ENCODE assay signal across 8 mouse cellular contexts in genomic region chr5:137029643-137030415, GRCm38 (mm10). TPM values are rescaled to one million over a fixed set of nuclear protein-coding genes. Genes with fewer than 3 reads are reported as not detected.
A peak's percentile ranks its signal among the peaks of the same experiment; 100 is the strongest.
DNase-seq lines count a peak whose midpoint lies in the region; ATAC-seq and TF ChIP-seq lines count a peak whose summit lies in the region.

No protein-coding gene starts in this region.

- H3K27ac ChIP-seq in hindbrain, embryonic 11.5 days (ENCODE audit: low read depth, low read length), result no peak overlapping the region
- H3K27ac ChIP-seq in lung, embryonic 16.5 days (ENCODE audit: low read length), result no peak overlapping the region
- no peak overlapping the region for H3K27ac ChIP-seq in thymus, adult 2 months (ENCODE audit: control insufficient read depth, insufficient read depth, low read length)

- no peak overlapping the region for H3K9ac ChIP-seq in hindbrain, embryonic 11.5 days (ENCODE audit: low read depth, low read length)
- no peak overlapping the region for H3K9ac ChIP-seq in lung, embryonic 16.5 days (ENCODE audit: low read length)

- no peaks in the 10 kb centered on the region for H3K9me3 ChIP-seq in hindbrain, embryonic 11.5 days (ENCODE audit: control insufficient read depth, low read length)
- H3K9me3 ChIP-seq in lung, embryonic 16.5 days (ENCODE audit: control insufficient read depth, low read length), result no peaks in the 10 kb centered on the region

- peak; percentile 81 for ATAC-seq in hindbrain, embryonic 11.5 days (ENCODE audit: low FRiP score)
- ATAC-seq in lung, embryonic 16.5 days (ENCODE audit: low read depth), result peak; percentile 63

- under 1% methylated on average over 52 of the region's 52 CpGs for WGBS in hindbrain, embryonic 11.5 days
- under 1% methylated on average over 52 of the region's 52 CpGs for WGBS in lung, embryonic 16.5 days
- 2% methylated on average over 52 of the region's 52 CpGs for WGBS in thymus, adult 2 months

- H3K4me3 ChIP-seq in hindbrain, embryonic 11.5 days (ENCODE audit: low read depth, low read length), result peak overlapping the region; percentile 29
- peak overlapping the region; percentile 41 for H3K4me3 ChIP-seq in lung, embryonic 16.5 days (ENCODE audit: low read length)
- no peak overlapping the region for H3K4me3 ChIP-seq in thymus, adult 2 months (ENCODE audit: control insufficient read depth, insufficient read depth, low read length)

- peak overlapping the region; percentile 46 for H3K4me2 ChIP-seq in hindbrain, embryonic 11.5 days (replicated peaks; ENCODE audit: low read depth, low read length)
- H3K4me2 ChIP-seq in lung, embryonic 16.5 days (ENCODE audit: low read depth, low read length), result peak overlapping the region; percentile 71

- peak; percentile 99 for DNase-seq in NIH3T3 (ENCODE audit: low read depth)
- DNase-seq in cerebellum, adult 9-11 months, result peak; percentile 93
- peak; percentile 91 to 98 for DNase-seq in frontal cortex, adult 2 months (ENCODE audit: extremely low spot score in 1 of 2, low spot score in 1 of 2)
- peak; percentile 99 for DNase-seq in hindbrain, embryonic 11.5 days (ENCODE audit: low spot score)
- peak; percentile 95 for DNase-seq in layer of hippocampus, adult 9-11 months
- peak; percentile 83 for DNase-seq in ovary, adult 18-20 months (ENCODE audit: low spot score)
- DNase-seq in thymus, adult 2 months, result peak; percentile 90

- TF ChIP-seq CTCF in thymus, adult 2 months (IDR thresholded peaks at IDR 0.05; ENCODE audit: borderline replicate concordance, control insufficient read depth, extremely low read depth, insufficient read depth, low read length, poor library complexity), result no peak; the same call in 1 of the 2 replicates

- H3K27me3 ChIP-seq in hindbrain, embryonic 11.5 days (ENCODE audit: control insufficient read depth, insufficient read depth, low read length), result peaks cover 68% of the 10 kb centered on the region
- peaks cover 71% of the 10 kb centered on the region for H3K27me3 ChIP-seq in lung, embryonic 16.5 days (ENCODE audit: control insufficient read depth, insufficient read depth, low read depth, low read length)
- peaks cover 23% of the 10 kb centered on the region for H3K27me3 ChIP-seq in thymus, adult 2 months (ENCODE audit: control insufficient read depth, insufficient read depth, low read length)

- H3K4me1 ChIP-seq in hindbrain, embryonic 11.5 days (replicated peaks; ENCODE audit: control insufficient read depth, insufficient read depth, low read length), result peaks cover 16% of the 10 kb centered on the region; the same call in 1 of the 2 replicates
- H3K4me1 ChIP-seq in lung, embryonic 16.5 days (replicated peaks; ENCODE audit: control insufficient read depth, insufficient read depth, low read length), result peaks cover 26% of the 10 kb centered on the region
- H3K4me1 ChIP-seq in thymus, adult 2 months (replicated peaks; ENCODE audit: control insufficient read depth, insufficient read depth, low read length), result peaks cover 40% of the 10 kb centered on the region

- 0 out of 2 replicates have a peak, but pooled peaks have one; percentile 18 for TF ChIP-seq POLR2A in thymus, adult 2 months (IDR thresholded peaks at IDR 0.05; ENCODE audit: control insufficient read depth, extremely low read depth, insufficient read depth, low read length, poor library complexity)

- H3K36me3 ChIP-seq in hindbrain, embryonic 11.5 days (ENCODE audit: control insufficient read depth, insufficient read depth, low read length), result no peaks in the 10 kb centered on the region
- no peaks in the 10 kb centered on the region; the same call in 1 of the 2 replicates for H3K36me3 ChIP-seq in lung, embryonic 16.5 days (ENCODE audit: control insufficient read depth, insufficient read depth, low read length)
- H3K36me3 ChIP-seq in thymus, adult 2 months (ENCODE audit: control insufficient read depth, insufficient read depth, low read length), result no peaks in the 10 kb centered on the region

RNA-seq across cellular contexts. Expression of gene Vgf, which starts 3.6 kb away (rescaled TPM):
- 123 and 132 TPM in 2 replicates for polyA plus RNA-seq in frontal cortex, adult 2 months (2012; rRNA removed)
- 0.14 and 1.2 TPM in 2 replicates for polyA plus RNA-seq in hindbrain, embryonic 11.5 days (2014; fragmentation: Nextera tagmentation; extraction: Ambion mirVana)
- polyA plus RNA-seq in lung, embryonic 16.5 days (2015; fragmentation: Nextera tagmentation; extraction: Ambion mirVana), result 0.13 TPM in 1 of 2 replicates, not detected in the other
- polyA plus RNA-seq in thymus, adult 2 months (2012; rRNA removed), result 0.58 and 1.0 TPM in 2 replicates

RNA-seq across cellular contexts. Expression of gene Ap1s1, which starts 16.1 kb away (rescaled TPM):
- polyA plus RNA-seq in frontal cortex, adult 2 months (2012; rRNA removed), result 263 and 311 TPM in 2 replicates
- polyA plus RNA-seq in hindbrain, embryonic 11.5 days (2014; fragmentation: Nextera tagmentation; extraction: Ambion mirVana), result 154 and 169 TPM in 2 replicates
- polyA plus RNA-seq in lung, embryonic 16.5 days (2015; fragmentation: Nextera tagmentation; extraction: Ambion mirVana), result 191 and 206 TPM in 2 replicates
- polyA plus RNA-seq in thymus, adult 2 months (2012; rRNA removed), result 44.1 and 51.9 TPM in 2 replicates

RNA-seq across cellular contexts. Expression of gene Znhit1, which starts 42.0 kb away (rescaled TPM):
- 88.2 and 106 TPM in 2 replicates for polyA plus RNA-seq in frontal cortex, adult 2 months (2012; rRNA removed)
- 92.8 and 106 TPM in 2 replicates for polyA plus RNA-seq in hindbrain, embryonic 11.5 days (2014; fragmentation: Nextera tagmentation; extraction: Ambion mirVana)
- polyA plus RNA-seq in lung, embryonic 16.5 days (2015; fragmentation: Nextera tagmentation; extraction: Ambion mirVana), result 113 and 115 TPM in 2 replicates
- 72.2 and 79.5 TPM in 2 replicates for polyA plus RNA-seq in thymus, adult 2 months (2012; rRNA removed)

RNA-seq across cellular contexts. Expression of gene Serpine1, which starts 42.2 kb away (rescaled TPM):
- polyA plus RNA-seq in frontal cortex, adult 2 months (2012; rRNA removed), result 1.9 and 2.5 TPM in 2 replicates
- 0.27 and 0.37 TPM in 2 replicates for polyA plus RNA-seq in hindbrain, embryonic 11.5 days (2014; fragmentation: Nextera tagmentation; extraction: Ambion mirVana)
- polyA plus RNA-seq in lung, embryonic 16.5 days (2015; fragmentation: Nextera tagmentation; extraction: Ambion mirVana), result 0.93 and 1.1 TPM in 2 replicates
- polyA plus RNA-seq in thymus, adult 2 months (2012; rRNA removed), result 3.1 and 4.1 TPM in 2 replicates

RNA-seq across cellular contexts. Expression of gene Plod3, which starts 43.0 kb away (rescaled TPM):
- polyA plus RNA-seq in frontal cortex, adult 2 months (2012; rRNA removed), result 36.3 and 39.0 TPM in 2 replicates
- polyA plus RNA-seq in hindbrain, embryonic 11.5 days (2014; fragmentation: Nextera tagmentation; extraction: Ambion mirVana), result 26.0 and 32.4 TPM in 2 replicates
- polyA plus RNA-seq in lung, embryonic 16.5 days (2015; fragmentation: Nextera tagmentation; extraction: Ambion mirVana), result 56.1 and 63.0 TPM in 2 replicates
- 40.8 and 41.9 TPM in 2 replicates for polyA plus RNA-seq in thymus, adult 2 months (2012; rRNA removed)

Comparison
In these comparisons a context has a peak if more than half of its experiments do, and no peak if none do; other contexts are left out.
1. RNA of gene Vgf, which starts 3.6 kb away (polyA plus RNA-seq): 123 to 132 TPM in frontal cortex, adult 2 months; 0.58 to 1.0 TPM in thymus, adult 2 months, 0.14 to 1.2 TPM in hindbrain, embryonic 11.5 days and 0.13 TPM in lung, embryonic 16.5 days; every median in the first group is over 10 times any median in the second.
2. Peak in every context shown above with its lines, with median percentiles within 50 percentile points of each other: DNase-seq.